Mouse (Mus musculus) cerebellum, postnatal 14 days (tissue): ENCODE measurements around the gene Ddx47.

Experiments used
- DNase-seq, 2 experiments: peaks; one replicate each; pipeline ENCODE4 v3.0.0; 2021; ENCODE audit warnings: mixed read lengths in 2 of 2

Gene Ddx47

DNA sequence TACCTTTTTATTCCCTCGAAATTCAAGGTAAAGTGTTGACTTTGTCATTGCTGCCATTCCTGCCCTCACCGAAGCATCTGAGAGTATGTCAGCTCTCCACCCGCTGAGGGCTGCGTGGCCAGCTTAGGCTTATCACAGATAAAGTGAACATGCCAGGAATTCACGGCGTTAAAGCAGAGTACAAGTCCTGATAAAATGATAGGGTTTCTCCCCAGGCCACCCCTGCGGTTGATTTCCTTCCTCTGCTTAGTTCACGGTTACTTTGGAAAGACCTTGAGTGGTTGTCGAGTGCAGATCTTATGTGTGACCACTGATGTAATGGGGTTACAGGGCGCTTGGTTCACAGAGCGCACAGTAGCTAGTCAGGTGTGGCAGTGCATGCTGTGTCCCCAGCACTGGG is 5.8 kb downstream of the Ddx47 start:
- DNase-seq = no peak

DNA sequence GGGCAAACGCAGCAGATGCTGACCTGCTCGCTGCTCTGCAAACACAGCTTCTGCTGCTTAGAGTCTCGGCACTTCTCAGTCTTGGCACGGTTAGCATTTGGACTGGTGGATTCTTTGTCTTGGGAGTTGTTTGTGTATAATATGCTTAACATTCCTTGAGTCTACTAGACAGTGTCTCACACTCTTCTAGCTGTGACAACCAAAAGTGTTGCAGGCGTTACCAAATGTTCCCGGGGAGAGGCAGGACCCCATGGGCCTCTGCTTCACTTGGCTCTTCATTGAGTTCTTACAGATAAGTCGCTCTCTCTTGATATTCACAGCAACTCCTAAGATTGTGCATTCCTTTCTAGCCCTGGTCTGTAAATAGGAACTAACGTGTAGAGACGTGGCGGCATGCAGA is 8.2 kb downstream of the Ddx47 start:
- no peak for DNase-seq

DNA sequence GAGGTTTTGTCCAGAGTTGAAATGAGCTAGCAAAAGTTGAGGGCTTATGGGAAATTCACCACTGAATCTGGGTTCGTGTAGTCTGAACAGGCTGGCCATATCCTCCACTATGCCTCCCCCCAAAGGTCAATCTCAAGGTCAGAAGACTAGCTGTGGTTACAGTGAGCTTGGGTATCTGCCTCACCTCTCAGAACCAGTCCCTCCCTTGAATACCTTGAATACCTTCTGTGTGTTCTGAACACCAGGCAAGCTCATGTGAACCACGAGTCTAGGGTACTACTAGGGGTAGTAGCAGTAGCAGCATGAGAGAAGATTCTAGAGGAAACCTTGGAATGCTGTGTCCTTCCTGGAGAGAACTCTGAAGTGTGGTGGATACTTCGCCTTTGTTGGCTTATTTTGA is 10.2 kb downstream of the Ddx47 start:
- no peak for DNase-seq

GRCm38 (mm10) chr6:135023379-135023778 is 12.0 kb downstream of the Ddx47 start:
- DNase-seq = no peak

- DNase-seq = no peak
Measured at GRCm38 (mm10) chr6:135024781-135025420, 13.5 kb downstream of the Ddx47 start.

DNA sequence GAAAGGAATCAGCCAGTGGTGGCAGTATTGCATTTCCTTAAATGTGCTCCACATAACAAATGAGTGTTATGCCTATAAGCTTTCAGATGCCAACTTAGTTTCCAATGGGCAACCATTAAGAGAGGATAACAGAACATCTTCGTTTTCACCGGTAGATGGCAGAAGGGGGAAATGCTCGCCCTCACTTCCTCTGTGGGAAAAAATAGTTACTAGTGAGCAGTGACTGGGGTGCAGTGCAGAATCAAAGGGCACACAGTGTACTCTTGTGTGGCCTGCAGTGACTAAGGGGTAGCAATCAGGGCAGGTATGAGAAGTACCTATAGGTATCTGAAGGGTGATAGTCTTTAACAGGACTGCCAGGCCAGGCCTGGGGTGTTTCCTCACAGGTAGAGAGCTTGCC is 14.8 kb downstream of the Ddx47 start:
- peak; percentile 24 to 27 for DNase-seq

DNA sequence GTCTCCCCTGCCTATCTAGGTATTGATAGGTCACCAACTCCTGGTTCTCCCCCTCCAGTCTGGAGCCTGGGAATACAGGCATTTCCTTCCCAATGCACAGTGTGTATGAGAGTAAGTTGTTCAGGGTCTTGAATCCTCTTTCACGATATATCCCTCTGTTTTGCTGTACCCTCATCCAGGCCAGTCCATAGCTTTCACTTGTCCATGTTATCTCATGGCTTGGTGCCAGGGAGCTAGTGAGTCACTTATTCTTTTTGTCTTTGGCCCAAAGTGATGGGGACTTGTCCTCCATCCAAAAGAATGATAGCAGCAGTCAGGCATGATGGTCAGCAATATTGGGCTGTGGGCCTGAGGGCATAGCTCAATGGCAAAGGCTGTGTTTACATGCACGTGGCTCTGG is 15.3 kb downstream of the Ddx47 start:
- DNase-seq = no peak

- no peak for DNase-seq
Measured at GRCm38 (mm10) chr6:135029246-135029645, 17.8 kb downstream of the Ddx47 start.

- DNase-seq = no peak
Measured at GRCm38 (mm10) chr6:135038674-135039073, 27.3 kb downstream of the Ddx47 start.

DNA sequence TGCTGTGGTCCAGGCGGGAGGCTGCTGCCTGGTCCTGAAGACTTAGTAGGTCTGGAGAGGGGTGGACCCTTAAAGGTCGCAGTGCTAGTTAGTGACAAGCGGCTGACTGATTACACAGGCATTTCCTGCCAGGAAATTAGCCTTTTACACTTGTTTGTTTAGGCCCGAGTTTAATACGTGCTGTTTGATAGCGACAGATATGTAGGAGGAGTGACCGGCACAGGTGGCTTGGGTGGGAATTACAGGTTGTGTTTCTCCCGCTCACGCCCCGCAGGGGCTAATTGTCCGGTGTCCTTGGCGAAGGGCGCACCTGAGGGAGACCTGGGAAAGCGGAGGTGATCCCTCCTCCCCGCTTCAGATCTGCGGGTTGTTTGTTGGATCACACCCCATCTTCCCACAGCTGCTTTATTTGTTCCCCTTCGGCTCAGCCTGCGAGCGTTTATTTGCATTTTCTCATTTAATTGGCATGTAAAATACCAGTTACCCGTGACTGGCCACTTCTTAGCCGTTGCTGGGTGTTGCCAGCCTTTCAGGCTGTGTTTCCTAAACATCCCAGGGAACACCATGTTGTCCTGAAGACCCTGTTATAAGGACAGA is 29.0 kb downstream of the Ddx47 start:
- peak; percentile 27 to 35 for DNase-seq

DNA sequence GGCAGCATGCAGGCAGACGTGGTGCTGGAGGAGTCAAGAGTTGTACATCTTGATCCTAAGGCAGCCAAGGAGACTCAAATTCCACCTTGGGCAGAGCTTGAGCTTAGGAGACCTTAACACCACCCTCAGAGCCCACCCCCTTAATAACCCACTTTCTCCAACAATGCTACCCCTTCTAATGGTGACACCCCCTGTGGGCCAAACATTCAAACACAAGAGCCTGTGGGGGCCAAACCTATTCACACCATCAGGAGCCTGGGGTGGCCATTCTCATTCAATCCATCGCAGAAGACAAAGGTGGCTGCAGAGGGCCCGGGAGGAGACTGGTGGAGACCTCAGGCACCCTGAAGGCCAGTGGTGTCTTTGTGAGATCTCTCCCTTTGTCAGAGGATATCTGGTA is 30.5 kb downstream of the Ddx47 start:
- DNase-seq = no peak

DNA sequence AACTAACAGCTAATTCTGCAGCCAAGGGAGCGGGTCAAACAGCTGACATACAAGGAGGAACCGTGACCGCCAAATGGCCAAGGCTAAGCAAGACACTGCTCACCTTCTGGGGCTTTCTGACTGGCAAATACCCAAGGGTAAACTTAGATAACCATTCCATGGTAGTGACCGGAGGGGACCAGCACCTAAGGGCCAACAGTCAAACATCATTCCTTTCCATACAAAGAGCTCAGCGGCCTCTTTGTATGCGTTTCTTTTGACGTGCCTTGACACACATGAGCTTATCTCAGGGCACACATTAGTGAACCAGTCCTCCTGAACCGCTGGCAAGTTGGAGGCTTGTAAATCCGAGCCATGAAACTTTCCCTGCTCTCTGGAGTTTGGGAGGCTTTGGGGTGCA is 35.9 kb downstream of the Ddx47 start:
- no peak for DNase-seq

- peak; percentile 17 to 42 for DNase-seq
Measured at GRCm38 (mm10) chr6:135048509-135048908, 37.1 kb downstream of the Ddx47 start.

GRCm38 (mm10) chr6:135048956-135049355 is 37.5 kb downstream of the Ddx47 start:
- peak; percentile 69 to 78 for DNase-seq

DNA sequence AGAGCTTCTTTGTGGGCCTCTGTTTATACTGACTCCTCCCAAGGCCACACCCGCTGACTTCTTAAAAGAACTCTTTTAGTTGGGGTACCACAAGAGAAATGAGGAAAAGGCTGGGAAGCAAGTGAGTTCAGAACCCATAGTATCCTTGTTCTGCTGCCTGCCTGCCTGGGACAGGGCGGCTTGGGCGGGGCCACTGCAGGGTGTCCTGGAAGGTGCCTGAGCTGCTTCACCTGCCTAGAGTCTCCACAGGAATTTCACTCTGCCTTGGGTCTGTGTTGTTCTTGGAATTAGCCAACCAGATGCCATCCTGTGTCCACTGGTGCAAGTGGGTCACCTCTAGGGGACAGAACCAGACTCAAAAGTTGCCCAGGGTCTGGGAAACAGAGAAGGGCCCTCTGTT is 42.4 kb downstream of the Ddx47 start:
- no peak for DNase-seq

- DNase-seq = no peak
Measured at GRCm38 (mm10) chr6:135055882-135056281, 44.5 kb downstream of the Ddx47 start.

DNA sequence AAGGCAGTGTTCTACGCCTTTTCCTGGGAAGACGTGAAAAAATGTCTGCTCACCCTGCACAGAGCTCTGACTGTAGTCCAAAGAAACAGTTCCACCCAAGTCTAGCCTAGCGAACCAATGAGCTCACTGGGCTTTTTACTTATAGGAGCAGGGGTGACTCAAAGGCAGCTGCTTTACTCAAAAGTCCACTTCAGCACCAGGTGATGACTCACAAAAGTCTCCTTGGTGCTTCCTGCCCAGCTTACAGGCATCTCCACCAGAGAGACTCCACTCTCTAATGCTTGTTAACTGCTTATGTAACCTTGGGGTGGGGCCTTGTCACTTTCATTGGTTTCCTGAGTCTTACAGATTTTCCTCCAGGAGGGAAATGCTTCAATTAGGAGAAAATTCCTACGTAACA is 49.3 kb downstream of the Ddx47 start:
- DNase-seq = no peak

- no peak for DNase-seq
Measured at GRCm38 (mm10) chr6:135064621-135065020, 53.2 kb downstream of the Ddx47 start.

- DNase-seq = peak; percentile 16 to 22
Measured at GRCm38 (mm10) chr6:135065236-135065957, 54.0 kb downstream of the Ddx47 start, which contains the start of gene Gprc5a. Gene Gprc5a, plus strand, starts transcription at chr6:135065651.

DNA sequence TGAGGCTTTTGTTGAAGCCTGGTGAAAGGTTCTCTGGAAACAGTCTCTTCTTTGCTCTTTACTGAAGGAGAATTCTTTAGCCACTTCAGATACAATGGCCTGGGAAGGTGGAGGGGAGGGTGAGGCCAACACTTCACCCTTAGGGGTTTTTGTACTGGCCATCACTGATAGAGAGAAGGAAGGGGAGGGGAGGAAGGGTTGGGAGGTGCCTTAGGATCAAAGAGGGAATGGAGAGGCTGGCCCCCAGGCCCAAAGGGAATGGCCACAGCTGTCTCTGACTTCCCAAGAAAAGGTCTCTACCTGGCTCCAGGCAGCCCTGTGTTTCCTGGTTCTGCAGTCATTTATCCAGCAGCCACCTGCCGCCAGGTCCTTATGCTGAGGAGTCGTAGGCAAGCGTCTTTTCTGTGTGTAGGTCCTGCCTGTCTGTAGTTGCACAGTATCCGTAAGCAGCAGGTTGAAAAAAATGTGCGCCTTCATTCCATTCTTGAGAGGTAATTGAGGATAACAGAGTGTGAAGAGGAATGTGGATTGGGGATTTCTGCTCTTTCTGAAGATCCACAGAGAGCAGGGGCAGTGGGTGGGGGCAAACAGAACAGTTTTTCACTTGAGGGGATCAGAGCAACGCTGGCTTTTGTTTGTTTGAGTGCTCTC is 55.5 kb downstream of the Ddx47 start:
- DNase-seq = no peak

DNA sequence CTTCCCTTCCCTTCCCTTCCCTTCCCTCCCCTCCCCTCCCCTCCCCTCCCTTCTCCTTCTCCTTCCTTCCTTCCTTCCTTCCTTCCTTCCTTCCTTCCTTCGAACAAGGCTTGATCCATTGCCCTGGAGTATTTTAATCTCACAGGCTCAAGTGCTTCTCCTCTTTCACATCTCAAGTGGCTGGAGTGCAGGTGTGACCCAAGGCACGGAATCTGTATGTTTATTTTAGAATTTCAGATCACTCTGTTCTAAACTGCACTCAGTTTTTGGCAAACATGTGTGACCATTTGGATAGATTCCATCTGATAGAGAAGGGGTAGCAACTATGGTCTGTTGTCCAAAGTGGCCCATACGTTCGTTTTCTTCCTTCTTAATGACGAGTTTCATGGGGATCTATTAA is 56.8 kb downstream of the Ddx47 start:
- DNase-seq = no peak

- no peak for DNase-seq
Measured at GRCm38 (mm10) chr6:135069856-135070255, 58.4 kb downstream of the Ddx47 start.

GRCm38 (mm10) chr6:135070347-135070746 is 58.9 kb downstream of the Ddx47 start:
- DNase-seq = no peak
